Mouse (Mus musculus): ENCODE measurements around the gene Wdfy2. TPM values are rescaled to one million over a fixed set of nuclear protein-coding genes. Genes with fewer than 3 reads are reported as not detected.

Gene Wdfy2
- total RNA-seq, 2 experiments from 2014 or later: 8.0 to 9.1 TPM

DNA sequence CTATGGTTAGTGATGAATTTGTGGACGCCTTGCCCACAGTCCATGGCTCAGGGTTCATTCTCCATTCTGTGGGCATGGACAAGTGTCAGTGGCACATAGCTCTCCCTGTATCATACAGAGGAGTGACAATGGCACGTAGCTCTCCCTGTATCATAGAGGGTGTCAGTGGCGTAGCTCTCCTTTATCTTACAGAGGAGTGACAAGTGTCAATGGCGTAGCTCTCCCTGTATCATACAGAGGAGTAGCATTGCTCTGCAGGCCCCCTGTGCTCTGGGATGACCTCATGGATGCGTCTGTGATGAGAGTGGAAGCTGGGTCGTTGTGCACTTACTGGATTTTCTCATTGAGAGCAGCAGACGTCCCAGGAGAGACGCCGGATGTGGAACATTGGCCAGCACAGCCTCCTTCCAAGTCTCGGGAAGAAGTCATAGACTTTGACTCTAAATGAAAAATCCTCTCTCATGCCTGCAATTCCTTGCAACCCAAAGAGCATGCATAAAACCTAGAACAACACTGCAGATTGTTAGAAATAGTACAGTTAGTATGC, 79.1 kb downstream of the Wdfy2 start:
- DNase-seq: peak; percentile 26 to 49
- intact Hi-C loops (cut with DNase I): no loop called here

- no peak for DNase-seq
- intact Hi-C loops (cut with DNase I): no loop called here
These were observed 83.9 kb downstream of the Wdfy2 start for GRCm38 (mm10) chr14:62921401-62921800.

DNA sequence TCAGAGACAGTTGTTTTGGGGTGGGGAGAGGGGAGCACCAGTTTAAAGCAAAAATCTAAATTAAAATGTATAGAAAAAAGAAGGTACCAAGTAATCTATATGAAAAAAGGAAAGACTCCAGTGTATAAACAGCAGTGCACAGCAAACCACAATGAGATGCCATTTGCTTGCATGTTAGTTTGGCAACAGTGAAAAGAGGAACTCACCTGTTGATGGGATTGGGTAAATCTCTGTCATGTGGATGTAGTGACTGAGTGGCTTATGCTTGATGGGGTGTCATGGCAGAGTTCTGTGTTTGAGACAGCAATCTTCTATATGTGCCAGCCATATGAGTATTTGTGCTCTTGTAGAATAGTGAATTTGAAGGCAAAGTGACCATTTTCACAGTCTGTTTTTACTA, 85.2 kb downstream of the Wdfy2 start:
- DNase-seq: no peak
- intact Hi-C loops (cut with DNase I): no loop called here

- DNase-seq: no peak
- intact Hi-C loops (cut with DNase I): no loop called here
These were observed 87.3 kb downstream of the Wdfy2 start for GRCm38 (mm10) chr14:62924800-62925199.

DNA sequence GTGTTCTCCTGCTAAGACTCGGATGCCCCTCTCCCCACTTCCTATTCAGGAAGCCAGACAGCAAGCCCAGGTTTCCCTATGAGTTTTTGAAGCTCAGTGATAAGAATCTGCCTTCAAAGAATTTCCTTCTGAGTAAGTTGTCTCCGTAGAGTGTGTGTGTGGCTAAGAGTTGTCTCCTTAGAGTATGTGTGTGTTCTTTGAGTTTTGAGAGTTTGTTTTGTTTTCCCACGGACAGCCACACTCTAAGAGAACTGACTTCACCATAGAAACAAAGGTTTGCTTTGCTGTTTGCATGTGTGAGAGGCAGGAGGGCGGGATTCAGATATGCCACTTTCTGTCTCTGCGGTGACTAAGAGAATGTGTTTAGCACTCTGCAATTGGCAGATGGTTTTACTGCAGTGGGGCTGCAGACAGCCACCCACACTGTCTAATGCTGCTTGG, 90.6 kb downstream of the Wdfy2 start:
- intact Hi-C loops (cut with DNase I): no loop called here
- no peak for DNase-seq

- DNase-seq: no peak
- intact Hi-C loops (cut with DNase I): loop anchor here (5.0 kb wide), 1 partner anchor 173 kb away; the partner anchor contains the start of gene Ints6
These were observed 97.9 kb downstream of the Wdfy2 start for GRCm38 (mm10) chr14:62935361-62935760.

DNA sequence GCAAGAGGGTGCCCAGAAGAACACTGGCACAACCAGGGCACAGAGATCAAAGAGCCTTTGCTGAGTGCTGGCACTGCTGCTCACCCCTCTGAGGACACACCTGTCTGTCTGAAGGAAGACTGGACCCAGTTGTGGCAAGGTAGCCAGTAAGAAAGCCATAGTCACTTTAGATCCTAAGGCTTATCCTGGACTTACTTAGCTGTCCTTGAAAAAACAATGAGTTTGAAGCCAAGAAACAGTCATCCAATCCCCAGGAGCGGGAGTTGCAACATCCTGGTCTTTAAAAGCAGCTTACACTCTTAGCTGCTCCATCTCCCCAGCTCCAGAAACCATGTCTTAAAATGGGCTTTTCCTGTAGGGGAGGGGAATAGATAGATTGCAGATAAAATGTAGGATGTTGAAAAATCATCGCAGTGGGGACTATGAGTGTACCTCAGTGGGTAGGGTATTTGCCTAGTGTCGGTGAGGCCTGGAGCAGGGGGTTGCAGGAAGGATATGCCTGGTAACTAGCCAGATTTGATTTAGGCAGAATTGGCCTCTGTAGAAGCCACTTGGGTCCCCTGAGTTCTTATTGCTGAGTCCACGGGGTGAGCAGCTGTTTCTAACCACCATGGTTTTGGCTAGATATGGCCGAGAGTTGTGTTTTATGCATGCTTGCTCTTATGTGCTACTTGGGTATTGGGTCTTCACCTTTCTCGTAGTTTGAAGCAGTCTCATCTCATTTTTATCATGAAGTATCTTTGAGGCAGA, 99.3 kb downstream of the Wdfy2 start:
- peak; percentile 26 to 31 for DNase-seq

GRCm38 (mm10) chr14:62937675-62938074, 100.2 kb downstream of the Wdfy2 start:
- intact Hi-C loops (cut with DNase I): loop anchor here (2.0 to 5.0 kb wide), 3 partner anchors 59 to 175 kb away; partner anchors contain the start of gene Ints6
- DNase-seq: peak in 1 of 2 experiments; percentile 18

More for the DNA sequence above, 99.3 kb downstream of the Wdfy2 start:
- intact Hi-C loops (cut with DNase I): loop anchor here (2.0 to 5.0 kb wide), 3 partner anchors 58 to 175 kb away; partner anchors contain the start of gene Ints6

GRCm38 (mm10) chr14:62939435-62939834, 102.0 kb downstream of the Wdfy2 start:
- DNase-seq: no peak
- intact Hi-C loops (cut with DNase I): loop anchor here (5.0 kb wide), 1 partner anchor 177 kb away; the partner anchor contains the start of gene Ints6

DNA sequence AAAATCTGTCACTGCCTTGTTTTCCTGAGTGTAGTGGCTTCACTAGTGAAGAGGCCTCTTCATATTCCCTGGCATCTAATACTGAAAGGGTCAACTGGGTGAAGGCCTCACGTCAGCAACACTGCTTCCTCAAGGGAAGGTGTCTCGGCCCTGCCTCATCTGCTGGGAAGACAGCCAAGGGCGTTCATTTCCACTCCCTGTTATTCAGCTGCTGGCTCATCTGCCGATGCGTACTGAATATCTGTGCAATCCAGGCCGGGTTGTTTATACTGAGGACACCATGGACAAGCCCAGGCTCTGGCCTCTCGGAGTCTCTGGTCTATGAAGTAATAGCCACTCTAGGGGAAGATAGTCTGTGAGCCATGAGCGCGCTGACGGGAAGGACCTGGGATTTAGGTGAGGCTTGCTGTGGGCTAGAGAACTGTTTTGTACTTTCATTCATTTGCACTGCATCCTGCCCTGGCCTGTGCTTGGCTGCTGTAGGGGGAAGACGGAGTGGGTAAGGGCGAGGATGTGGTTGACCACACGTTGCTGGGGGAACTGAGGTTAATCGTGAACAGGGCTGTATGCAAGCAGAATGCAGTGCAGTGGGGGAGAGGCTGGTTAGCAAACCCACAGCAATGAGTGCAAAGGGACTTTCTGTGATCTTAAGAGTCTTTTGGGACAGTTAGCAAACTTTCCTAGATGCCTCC, 103.1 kb downstream of the Wdfy2 start:
- peak; percentile 64 to 67 for DNase-seq
- intact Hi-C loops (cut with DNase I): no loop called here

GRCm38 (mm10) chr14:62946794-62947193, 109.3 kb downstream of the Wdfy2 start:
- intact Hi-C loops (cut with DNase I): no loop called here

DNA sequence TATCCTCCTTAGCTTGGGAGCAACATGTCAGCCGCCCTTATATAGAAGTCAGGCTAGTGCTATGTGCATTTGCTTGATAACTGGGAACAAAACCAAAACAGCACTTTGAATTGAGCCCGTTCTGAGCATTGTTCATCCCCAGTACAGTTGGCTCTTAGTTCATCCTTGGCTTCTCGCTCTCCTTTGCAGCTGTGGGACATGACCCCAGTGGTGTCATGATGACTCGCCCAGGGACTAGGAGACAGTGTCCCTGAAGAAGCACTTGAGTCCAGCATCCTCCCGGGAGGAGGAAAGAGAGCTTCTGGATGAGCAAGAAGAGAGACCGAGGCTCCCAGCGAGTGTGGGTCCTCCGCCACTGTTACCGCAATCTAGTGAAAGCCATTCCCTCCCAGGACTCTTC, 118.6 kb downstream of the Wdfy2 start:
- intact Hi-C loops (cut with DNase I): no loop called here

More at GRCm38 (mm10) chr14:62946794-62947193, 109.3 kb downstream of the Wdfy2 start:
- no peak for DNase-seq

DNA sequence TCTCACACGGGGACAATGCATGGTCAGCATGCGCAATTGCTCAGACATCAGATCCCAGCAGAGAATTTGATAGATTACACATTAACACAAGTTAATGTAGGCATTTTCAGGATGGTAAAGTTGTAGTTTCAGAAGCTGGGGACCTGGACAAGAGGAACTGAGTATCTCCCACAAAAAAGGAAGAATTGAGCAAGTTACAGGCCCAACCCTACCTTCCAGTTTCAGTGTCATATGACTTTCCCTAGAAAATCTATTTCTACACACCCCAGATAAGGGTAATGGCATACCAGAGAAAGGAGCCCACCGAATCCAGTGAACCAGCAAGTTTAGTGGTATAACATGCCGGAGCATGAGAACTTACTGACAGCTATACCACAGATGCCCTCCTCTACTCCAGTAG, 126.2 kb downstream of the Wdfy2 start:
- DNase-seq: no peak
- intact Hi-C loops (cut with DNase I): no loop called here

More for the DNA sequence above, 118.6 kb downstream of the Wdfy2 start:
- peak; percentile 10 to 11 for DNase-seq

DNA sequence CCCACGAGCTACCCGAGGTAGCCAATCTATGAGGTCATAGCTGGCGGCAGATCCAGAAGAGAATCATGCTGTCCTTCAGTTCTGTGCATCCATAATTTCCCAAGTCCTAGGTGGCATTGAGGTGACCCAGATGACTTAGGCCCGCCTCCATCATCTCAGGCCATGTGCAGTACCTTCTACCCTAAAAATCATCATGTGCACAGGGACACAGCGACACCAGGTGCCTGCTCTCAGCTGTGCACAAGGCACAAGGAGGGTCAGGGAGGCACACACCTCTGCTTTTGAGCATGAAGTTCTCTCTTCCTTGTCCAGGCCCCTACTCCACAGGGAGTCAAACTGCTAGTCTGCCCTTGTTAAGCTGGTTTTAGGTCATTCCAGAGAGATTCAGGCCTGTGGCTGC, 127.9 kb downstream of the Wdfy2 start:
- intact Hi-C loops (cut with DNase I): no loop called here
- no peak for DNase-seq

- peak in 1 of 2 experiments; percentile 18 for DNase-seq
- intact Hi-C loops (cut with DNase I): no loop called here
These were observed 128.5 kb downstream of the Wdfy2 start for GRCm38 (mm10) chr14:62965811-62966520.

GRCm38 (mm10) chr14:62975046-62975445, 137.6 kb downstream of the Wdfy2 start:
- intact Hi-C loops (cut with DNase I): loop anchor here (1.0 to 5.0 kb wide), 3 partner anchors 96 to 482 kb away; no protein-coding TSS in a partner anchor
- peak; percentile 74 to 82 for DNase-seq

DNA sequence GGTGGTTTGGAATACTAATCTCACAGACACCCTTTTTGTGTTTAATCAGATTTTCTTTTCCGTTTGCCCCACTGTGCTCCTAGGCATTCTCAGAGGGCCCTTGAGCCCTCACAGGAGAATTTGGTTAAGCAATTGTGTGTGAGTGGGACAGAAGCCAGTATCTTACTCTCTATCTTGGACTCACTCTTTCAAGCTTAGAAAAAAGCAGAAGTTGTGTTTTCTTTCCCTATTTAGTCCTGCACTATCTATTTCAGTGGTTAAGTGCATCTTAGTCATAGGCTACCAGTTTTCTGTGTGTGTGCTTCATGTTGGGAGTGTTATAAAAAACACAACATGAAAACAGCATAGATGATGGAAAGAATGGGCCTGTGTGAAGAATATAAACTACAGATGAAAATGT, 142.3 kb downstream of the Wdfy2 start:
- no peak for DNase-seq
- intact Hi-C loops (cut with DNase I): loop anchor here (5.0 kb wide), 1 partner anchor 343 kb away; no protein-coding TSS in a partner anchor

- DNase-seq: no peak
- intact Hi-C loops (cut with DNase I): no loop called here
These were observed 146.9 kb downstream of the Wdfy2 start, which contains the start of gene Defb48 for GRCm38 (mm10) chr14:62984410-62984809. Defb48 (minus strand) TSS chr14:62984510.

- intact Hi-C loops (cut with DNase I): no loop called here
- no peak for DNase-seq
These were observed 153.8 kb downstream of the Wdfy2 start for GRCm38 (mm10) chr14:62991271-62991670.

- DNase-seq: no peak
- intact Hi-C loops (cut with DNase I): no loop called here
These were observed 154.5 kb downstream of the Wdfy2 start for GRCm38 (mm10) chr14:62991849-62992510.
